Mouse (Mus musculus) kidney, adult 9 months (tissue): ENCODE measurements around the gene Tbc1d2b.

Experiments
- DNase-seq: peaks from one replicate; pipeline ENCODE4 v3.0.0; 2022

Gene Tbc1d2b

DNA sequence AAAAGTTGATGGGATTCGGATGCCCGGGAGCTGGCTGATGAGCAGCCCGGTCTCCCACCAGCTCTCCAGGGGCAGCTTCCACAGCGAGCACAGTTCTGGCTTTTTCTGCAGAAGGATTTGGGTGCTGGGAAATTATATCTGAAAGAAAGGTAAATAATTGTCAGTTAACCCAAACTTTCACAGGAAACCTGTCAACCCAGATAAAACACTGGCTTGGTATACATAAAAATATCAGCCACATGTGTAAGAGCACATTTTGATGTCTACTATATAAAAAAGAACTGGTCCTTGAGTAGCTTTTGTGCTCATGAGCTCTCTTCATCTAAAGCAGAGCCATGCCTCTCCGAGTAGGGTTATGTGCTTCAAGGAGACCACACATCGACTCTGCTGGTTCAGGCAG lies 29.6 kb downstream of the Tbc1d2b start:
- no peak for DNase-seq

DNA sequence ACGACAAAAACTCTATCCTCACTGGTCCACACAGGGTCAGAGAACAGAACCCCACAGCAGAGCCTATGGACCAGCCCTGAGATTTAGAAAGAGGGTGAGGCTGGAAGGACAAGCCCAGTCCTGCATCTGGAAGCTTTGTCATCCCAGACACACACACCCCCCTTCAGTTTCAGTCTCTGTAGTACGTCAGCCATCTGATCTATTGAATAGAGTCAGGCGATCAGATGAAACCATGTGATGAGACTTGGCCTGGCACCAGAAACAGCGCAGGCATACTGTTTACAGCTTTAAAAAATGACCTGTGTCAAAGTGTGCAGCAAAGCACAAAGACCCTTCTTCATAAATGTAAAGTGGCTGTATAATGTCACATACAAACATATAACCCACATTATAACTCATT lies 30.0 kb downstream of the Tbc1d2b start:
- DNase-seq: no peak

DNA sequence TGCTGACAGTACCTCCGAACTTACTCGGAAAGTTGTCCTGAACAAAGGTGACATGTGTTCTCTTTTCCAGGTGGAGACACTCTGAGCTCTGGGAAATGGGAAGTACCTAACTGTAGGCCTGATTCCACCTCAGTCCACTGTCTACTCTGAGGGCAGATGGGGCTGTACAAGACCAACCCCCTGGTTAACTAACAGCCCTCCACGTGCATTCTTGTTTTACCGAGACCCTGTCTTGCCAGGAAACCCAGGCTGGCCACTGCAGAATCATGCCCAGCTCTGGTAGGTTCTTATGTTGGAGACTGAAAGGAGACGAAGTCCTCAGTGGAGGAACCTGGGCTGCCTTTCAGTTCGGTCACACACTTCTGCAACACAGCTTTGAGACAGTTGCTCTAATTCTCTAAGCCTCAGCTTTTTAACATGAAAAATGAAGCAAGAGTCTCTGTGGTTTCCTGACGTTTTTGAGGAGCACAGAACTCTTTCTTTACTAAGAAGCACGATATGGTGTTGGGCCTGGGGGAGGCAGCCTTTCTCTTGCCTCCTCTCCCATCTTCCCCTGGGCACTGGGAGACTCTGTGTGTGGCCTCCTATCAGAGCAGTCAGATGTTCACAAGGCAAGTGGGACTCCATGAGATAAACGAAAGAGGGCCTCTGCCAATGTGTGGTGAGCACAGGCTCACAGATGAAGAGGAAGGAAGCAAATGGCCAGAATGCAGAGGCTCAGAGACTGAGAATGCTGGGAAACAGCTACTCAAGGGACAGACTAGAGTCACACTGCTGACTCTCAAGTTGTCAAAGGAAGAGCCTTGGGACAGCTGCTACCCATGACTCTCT lies 33.2 kb downstream of the Tbc1d2b start:
- DNase-seq: no peak

DNA sequence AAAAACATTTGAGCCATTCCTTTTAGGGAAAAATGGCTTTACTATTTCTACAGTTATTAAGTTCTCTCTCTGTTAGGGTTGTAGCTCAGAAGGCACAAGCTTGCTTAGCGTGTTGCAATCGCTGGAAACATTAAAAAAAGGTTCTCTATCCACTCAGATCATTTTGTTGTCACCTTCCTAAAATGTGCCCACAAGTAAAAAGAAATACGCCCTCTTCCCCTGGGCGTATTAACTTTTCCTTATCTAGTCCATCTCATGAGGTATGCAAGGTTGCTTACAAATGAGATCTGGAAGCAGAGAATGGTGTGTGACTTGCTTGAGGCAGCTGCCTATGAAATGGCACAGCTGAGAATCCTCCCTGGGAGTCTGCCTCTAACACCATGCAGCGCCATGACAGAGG lies 33.8 kb downstream of the Tbc1d2b start:
- no peak for DNase-seq

DNA sequence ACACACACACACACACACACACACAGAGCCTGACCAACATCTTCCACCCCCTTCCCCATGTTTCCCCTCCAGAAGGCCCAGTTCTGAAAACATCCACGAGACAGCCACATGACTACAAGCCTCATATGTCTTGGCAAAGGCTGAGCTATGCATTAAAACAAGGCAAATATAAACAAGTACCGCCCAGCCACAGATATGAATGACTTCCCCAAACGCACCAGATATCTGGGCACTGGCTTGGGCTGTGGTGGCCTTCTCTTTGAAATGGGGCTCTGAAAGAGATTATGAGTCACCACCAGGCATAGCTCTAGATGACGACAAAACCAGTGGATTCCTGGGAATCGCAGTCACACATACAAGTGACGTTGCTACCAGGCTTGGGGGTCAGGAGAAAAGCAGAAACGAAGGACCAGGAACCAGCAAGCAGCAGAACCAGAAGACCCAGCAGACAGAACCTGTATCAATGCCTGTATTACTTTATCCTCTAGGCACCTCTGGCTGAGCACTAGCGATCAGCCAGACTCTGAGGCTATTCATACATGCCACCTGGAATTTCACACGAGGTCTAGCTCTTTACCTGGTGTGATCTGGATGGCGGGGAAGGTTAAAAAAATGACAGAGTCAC lies 35.2 kb downstream of the Tbc1d2b start:
- no peak for DNase-seq

DNA sequence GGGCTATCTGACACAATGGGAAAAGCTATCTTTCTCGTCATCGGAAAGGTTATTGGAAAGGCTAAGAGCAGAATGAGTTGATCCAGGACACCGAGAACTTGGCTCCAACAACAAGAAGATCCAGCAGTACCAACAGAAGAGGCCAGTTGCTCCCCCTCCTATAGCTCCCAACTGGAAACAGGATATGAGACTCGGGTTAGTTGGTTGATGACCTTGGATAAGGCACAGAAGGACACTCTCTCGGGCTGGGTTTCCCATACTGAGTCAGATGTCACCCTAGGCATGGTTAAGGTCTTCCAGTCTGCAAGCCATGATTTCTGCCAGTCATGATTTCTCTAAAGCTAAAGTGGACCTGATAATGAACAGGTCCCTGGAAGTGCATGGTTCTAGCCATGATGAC lies 35.8 kb downstream of the Tbc1d2b start:
- DNase-seq: no peak

DNA sequence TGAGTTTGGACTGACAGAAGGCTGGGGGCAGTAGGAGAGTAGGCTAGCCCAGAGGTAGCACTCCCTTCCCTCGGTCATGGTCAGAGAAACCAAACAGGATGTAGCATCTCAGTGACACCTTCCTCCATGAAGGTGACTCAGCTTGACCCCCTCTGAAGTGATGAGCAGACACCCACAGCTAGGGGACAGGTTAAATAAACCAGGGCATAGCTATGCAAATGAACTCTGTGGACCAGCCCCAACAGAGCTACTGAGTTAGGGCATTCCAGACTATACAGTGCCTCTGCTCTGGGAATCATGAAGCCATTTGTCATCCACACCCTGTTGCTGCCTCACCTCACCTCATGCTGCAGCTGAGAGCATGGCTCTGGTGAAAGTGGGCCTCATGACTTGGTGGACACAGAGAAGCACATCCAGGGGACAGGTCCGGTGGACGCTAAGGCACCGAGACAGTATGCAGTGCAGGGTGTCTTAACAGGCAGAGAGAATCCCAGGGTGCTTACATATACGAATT lies 36.6 kb downstream of the Tbc1d2b start:
- no peak for DNase-seq

DNA sequence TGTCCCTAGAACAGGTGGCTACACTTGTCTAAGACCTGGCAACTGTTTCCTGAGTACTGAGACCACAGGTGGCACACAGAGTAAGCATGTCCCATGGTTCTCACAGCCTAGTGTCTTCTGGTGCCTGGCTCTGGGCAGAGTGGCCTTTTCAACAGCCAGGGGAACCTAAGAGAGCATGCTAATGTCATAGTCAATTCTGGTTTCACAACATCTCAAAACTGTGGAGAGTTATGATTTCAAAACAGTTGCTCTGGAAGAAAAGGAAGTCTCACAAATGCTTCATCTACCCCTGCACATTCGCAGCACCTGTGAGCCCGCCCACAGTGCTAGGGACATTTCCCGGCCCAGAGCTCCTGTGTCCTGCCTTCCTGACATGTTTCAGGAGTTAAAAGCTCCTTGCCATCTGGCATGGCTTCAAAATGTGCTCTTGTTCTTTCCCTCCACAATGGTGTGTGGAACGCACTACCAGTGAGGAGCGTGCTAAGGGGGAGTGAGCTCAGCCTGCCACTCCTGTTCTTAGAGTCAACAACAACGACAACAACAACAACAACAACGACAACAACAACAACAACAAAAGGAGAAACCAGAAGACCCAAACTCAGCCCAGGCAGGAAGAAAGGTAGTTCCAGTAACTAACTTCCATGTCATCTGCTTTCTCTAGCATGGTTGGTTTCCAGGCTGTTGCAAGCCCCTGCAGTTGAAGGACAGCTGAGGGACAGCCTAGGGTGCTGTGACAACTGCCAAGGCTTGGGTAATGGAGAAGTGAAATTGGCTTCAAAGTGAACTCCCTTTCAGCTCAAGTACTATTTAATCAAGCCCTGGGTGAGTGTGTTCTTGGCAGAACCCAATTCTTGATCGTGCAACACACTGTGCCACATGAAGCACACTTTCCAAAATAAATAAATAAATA lies 37.6 kb downstream of the Tbc1d2b start:
- no peak for DNase-seq

DNA sequence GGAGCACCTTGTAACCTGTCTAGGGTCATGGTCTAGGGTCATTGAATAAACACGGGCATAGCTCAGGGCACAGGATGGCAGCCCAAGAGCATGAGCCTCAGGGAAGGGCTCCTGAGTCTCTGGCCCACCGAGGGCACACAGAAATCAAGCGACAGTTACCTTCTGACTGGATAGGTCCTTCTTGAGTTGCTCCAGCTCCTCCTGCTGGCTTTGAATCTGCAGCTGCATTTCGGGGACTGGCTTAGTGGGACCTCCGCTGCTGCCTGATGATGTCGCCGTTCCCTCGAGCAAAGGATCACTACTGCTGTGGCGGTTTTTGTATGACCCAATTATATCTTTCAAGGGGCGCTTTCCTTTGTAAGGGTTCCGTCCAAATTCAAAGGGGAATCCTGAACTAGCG lies 43.4 kb downstream of the Tbc1d2b start:
- DNase-seq: peak; percentile 51

DNA sequence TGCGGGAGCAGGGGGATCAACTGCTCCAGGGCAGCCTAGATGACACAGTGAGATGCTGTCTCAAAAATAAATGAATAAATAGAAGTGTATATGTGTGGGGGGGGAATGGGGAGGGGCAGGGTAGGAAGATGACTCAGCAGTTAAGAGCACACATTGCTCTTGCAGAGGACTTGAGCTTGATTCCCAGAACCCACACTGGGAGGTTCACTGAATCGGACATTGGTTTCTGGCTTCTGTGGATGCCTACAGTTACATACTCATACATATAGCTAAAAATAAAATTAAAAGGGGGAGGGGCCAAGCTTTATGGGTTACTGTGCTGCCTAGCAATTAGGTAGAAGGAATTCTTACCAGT lies 43.9 kb downstream of the Tbc1d2b start:
- DNase-seq: no peak

DNA sequence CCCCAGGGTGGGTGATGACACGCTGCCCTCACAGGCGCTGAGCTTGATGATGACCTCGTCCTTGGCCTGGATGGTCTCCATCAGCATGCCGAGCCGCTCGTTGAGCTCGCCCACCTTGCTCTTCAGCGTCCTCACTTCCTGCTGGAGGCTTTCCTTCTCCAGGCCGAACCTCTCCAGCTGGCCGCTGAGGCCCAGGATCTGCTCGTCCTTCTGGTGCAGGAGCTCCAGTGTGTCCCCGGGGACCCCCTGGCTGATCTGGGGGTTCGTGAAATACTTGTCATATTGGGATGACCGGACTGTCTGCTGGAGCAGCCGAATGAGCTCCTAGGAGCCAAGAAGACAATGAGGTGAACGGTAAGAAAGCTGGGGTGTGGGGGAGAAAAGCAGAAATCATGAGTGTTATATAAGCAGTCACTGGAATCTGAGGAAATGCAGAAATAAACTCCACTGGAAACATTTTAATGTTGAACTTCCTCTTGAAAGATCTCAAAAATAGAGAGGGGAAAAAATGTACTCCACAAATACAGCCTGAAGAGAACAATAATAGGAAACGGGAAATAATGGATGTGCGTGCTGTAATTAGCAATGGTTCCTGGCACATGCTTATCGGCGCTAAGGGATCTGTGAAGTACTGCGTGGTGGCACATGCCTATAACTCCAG lies 44.4 kb downstream of the Tbc1d2b start:
- peak; percentile 59 for DNase-seq

DNA sequence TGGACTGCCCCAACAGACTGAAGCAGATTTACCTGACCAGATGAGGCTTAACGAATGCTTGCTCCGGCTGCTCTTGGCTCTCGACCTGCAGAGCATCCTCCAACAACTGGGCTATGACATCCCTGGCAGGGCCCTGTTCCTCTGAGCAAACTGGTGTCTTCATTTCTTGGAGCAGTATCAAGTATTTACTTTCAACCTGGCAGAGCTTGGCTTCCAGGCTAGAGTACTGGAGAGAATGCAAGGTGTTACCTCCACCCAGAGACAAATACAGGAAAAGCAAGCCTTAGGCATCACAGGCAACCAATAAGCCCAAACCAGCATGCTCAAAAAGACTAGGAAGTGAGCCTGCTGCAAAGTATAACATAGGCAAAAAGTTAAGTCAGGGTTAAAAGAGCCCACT lies 48.3 kb downstream of the Tbc1d2b start:
- no peak for DNase-seq

DNA sequence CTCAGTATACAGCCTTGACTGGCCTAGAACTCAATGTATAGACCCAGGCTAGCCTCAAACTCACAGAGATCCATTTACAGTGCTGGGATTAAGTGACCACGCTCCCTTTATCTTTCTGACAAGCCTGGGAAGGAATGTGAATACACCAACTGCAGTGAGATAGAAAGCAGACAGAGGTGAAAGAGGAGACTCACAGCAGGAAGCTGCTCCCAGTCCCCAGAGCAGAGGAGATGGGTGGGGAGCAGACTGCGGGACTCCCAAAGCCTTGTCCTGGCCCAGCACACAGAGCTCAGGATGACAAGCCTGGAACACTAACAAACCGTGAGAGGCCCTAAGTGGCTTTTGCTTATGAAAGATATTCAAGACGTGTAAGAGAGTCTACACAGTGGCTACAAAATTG lies 53.1 kb downstream of the Tbc1d2b start:
- DNase-seq: no peak

DNA sequence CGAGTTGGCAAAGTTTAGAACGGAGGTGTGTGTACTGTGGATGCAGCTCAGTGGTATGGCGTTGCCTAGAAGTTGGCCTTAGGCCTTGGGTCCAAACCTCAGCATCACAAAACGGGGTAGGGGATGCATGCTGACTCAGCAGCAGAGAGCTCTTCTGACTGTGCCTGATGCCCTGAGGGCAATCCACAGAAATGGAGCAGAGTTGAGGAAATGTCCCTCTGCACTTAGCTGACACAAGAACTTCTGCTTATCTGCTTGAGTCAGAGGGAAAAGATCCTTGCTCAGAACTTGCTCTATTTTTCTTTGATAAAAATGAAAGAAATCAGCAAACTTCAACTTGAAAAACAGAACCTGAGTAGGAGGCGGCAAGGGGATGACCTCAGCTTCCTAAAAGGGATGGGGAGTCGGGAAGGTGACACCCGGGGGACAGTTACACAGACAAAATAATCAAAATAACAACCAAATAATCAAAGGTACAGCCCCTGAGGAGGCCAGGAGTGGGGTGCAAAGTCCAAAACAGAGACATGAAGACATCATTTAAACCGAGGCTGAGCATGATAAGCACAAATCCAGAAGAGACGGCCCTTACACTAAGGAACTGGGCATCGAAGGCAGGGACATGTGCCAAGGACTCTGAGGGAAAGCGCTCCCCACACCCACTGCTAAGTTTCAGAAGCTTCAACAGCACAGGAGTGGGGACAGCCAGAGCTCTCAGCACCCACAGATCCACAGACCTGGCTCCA lies 54.2 kb downstream of the Tbc1d2b start:
- no peak for DNase-seq

DNA sequence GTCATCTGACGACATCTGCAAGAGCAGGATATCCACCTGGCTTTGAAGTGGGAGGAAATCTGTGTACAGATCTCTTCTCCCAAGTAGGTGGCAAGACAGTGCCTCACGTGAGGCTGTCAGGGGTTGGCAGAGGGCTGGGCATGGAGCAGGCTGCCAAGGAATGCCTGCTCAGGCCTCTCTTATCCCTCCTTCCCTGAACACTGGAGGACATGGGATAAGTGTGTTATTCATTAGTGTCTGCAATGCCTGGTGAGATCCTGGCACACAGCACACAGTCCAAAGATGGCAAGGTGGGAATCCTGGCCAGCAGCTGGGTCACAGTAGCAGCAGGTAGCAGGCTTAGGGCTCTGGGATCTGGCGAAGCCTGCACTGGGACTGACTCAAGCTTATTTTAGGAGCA lies 57.5 kb downstream of the Tbc1d2b start:
- no peak for DNase-seq

DNA sequence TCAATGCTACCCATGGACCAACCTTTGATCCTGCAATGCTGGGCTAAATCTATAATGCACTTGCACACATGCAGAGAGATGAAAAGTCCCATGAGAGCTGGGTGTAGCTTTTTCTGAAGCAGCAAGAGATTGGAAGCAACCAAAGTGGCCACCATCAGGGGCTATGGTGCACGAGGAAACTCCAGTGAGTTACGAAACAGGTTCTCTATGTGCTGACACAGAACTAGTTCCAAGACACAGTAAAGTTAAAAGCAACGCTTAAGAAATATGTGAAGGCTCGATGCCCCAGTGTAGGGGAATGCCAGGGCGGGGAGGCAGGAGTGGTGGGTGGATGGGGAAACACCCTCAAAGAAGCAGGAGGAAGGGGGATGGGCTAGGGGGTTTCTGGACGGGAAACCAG lies 61.9 kb downstream of the Tbc1d2b start:
- DNase-seq: no peak

DNA sequence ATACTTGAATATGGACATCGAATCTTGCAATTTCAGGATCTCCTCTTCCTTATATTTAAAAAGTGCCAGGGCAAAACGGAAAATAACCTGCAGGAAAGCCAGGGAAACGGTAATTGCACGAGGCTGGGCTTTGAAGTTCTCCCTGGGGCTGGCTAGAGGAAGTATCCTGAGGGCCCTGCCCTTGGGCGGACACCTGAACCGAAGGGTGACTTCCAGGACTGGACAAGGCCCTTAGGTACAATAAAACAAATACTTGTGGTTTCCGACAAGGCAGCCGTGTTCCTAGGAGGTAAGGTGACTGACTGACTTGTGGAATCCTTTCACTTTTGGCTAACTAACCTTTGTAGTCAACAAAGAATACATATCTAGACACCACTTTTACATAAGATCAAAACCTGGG lies 62.8 kb downstream of the Tbc1d2b start:
- no peak for DNase-seq

DNA sequence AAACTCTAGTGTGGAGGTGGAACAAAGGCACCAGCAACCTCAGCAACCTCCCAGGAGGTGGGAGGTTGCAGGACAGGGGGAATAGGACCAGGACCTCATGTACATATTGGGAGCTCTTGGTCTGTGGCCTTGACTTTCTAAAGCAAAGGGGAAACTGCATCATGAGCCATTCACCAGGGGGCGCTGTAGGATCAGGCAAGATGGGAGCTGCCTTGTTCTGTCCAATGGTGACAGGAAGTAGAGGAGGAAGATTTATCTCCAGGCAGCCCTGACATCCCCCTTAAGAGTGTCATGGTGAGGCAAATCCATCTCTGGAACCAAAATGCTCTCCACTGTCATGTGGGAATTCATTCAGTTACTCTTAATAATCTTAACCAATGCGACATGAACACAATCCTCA lies 64.1 kb downstream of the Tbc1d2b start:
- DNase-seq: peak; percentile 83

DNA sequence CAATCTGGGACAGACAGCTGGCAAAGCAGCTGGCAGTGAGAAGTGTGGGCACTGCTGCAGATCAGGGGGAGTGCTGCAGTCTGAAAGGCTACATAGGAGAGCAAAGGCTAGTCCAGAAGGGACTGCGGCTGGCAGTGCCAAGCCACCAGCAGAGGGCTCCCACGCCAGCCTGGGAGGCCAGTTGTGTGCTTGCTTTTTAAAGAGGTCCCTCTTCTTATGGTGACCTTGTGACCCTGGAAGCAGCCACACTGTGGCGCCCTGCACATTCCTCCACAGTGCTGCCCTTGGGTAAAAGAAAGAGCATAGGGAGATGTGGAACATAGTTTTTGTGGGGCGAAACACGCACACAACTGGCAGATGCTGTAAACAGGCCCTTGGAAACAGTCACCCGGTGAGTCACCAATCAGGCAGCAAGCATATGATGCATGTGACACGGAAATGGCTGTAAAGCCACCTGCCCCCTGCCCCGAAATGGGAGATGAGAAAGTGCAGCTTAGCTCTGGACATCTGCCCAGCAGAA lies 66.1 kb downstream of the Tbc1d2b start:
- no peak for DNase-seq

DNA sequence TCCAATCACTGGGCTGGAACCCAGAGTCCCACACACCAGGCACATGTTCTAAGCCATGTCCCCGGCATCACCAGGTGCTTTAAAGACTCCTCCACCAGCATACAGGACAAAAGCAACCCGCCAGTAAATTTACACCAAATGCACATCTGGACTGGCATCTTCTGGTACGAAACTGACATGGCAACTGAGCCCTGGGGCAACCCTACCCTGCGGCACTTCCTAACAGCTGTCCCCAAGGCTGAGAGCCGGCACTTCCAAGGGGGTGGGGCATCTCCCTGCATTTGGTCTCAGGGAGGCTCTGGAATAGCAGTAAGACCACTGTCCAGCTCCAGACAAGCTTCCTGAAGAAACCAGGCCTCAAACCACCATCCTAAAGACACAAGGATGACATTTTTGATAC lies 67.4 kb downstream of the Tbc1d2b start:
- DNase-seq: no peak

DNA sequence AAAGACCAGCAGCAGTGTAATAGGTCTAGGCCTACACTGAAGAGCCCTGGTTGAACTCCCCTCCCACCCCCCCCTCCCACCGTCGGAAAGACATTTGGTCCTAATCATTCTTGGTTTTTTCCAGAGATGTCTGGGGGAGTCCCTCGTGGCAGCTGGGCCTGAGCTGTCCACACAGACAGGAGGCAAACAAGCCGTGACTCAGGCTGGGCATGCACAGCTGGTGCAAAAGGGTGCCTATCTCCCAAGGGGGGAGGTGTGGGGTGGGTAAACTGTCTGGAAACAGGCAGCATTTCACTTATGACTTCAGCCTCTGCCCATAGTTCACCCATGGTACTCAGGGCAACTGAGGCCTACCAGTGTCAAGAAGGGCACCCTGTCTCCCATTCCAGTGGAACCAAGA lies 69.1 kb downstream of the Tbc1d2b start:
- no peak for DNase-seq

DNA sequence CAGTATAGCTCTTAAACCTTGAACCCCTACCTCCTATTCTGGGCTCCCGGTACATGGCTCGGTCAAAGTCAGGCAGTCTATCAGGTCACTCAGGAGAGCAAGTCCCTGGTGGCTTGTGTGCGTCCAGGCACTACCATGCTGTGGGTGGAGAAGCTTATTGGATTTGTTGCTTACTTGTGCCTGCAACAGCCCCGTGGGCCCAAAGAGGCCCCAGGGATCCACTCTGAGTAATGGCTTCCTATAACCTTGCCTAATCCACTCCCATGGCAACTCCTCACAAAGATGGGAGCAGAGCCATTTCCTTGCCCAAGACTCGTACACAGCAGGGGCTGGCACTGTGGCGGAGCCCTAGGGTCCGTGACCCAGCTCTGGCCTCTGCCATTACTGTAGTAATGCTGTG lies 69.5 kb downstream of the Tbc1d2b start:
- peak; percentile 19 for DNase-seq
